Mouse (Mus musculus) small intestine, adult 2 months (tissue): ENCODE measurements around the gene Atp2b1. TPM values are rescaled to one million over a fixed set of nuclear protein-coding genes. Genes with fewer than 3 reads are reported as not detected.

Experiments used
- H3K27ac ChIP-seq: fragments of 200-500 bp; 2 replicates; pipeline ENCODE4 v1.5.1; 2012; ENCODE audit warnings: low read depth, low read length, control low read depth, inconsistent platforms; ENCODE audit not compliant: insufficient read depth
- H3K27me3 ChIP-seq: fragments of 200-500 bp; 2 replicates; pipeline ENCODE4 v1.6.1; 2012; ENCODE audit warnings: mild to moderate bottlenecking, moderate library complexity, low read length, inconsistent platforms; ENCODE audit not compliant: control insufficient read depth, insufficient read depth
- H3K36me3 ChIP-seq: fragments of 200-500 bp; 2 replicates; pipeline ENCODE4 v1.6.1; 2012; ENCODE audit warnings: mild to moderate bottlenecking, low read length, control low read depth, inconsistent platforms; ENCODE audit not compliant: control insufficient read depth, insufficient read depth
- H3K4me1 ChIP-seq: fragments of 200-500 bp; 2 replicates; pipeline ENCODE4 v1.6.1; 2012; ENCODE audit warnings: low read length, inconsistent platforms, mixed read lengths; ENCODE audit not compliant: control insufficient read depth, insufficient read depth, insufficient read length
- H3K4me3 ChIP-seq: fragments of 200-500 bp; 2 replicates; pipeline ENCODE4 v1.5.1; 2012; ENCODE audit warnings: low read depth, mild to moderate bottlenecking, control low read depth, inconsistent platforms, low read length, moderate library complexity
- CTCF ChIP-seq: fragments of 200-500 bp; IDR thresholded peaks from 2 replicates; pipeline ENCODE4 v1.5.1; 2012; ENCODE audit warnings: low read depth, mild to moderate bottlenecking, control low read depth, inconsistent platforms, low read length, moderate library complexity, mixed read lengths; ENCODE audit not compliant: insufficient replicate concordance, insufficient read length; ENCODE audit errors: extremely low read depth
- POLR2A ChIP-seq: fragments of 200-500 bp; IDR thresholded peaks from 2 replicates; pipeline ENCODE4 v1.6.1; 2012; ENCODE audit warnings: low read depth, mild to moderate bottlenecking, control low read depth, inconsistent platforms, low read length, moderate library complexity
- WGBS: fragments of 180-500 bp; shearing (Covaris S2); methylation state at CpG from one replicate; pipeline ENCODE4 v1.1.7; 2018; 5-methylcytosine and 5-hydroxymethylcytosine counted together
- polyA plus RNA-seq: library from polyadenylated mRNA; depleted of rRNA; stranded (reverse); fragments of >200 nt; gene quantifications from 2 replicates; pipeline ENCODE4 v1.2.3, GENCODE M21; 2012

The Atp2b1 gene
- polyA plus RNA-seq, 1 experiment, result 4.1 TPM

- no peaks in the 10 kb centered on the region for H3K27me3 ChIP-seq
- peaks cover 6% of the 10 kb centered on the region; the same call in 1 of the 2 replicates for H3K4me1 ChIP-seq
- 43% methylated on average over 5 of the region's 5 CpGs for WGBS
- H3K36me3 ChIP-seq, result no peaks in the 10 kb centered on the region
- H3K4me3 ChIP-seq, result no peak overlapping the region
- TF ChIP-seq CTCF (no peak), POLR2A (no peak)
- H3K27ac ChIP-seq, result no peak overlapping the region
Measured at GRCm38 (mm10) chr10:98960911-98961310, 46.7 kb downstream of the Atp2b1 start.

DNA sequence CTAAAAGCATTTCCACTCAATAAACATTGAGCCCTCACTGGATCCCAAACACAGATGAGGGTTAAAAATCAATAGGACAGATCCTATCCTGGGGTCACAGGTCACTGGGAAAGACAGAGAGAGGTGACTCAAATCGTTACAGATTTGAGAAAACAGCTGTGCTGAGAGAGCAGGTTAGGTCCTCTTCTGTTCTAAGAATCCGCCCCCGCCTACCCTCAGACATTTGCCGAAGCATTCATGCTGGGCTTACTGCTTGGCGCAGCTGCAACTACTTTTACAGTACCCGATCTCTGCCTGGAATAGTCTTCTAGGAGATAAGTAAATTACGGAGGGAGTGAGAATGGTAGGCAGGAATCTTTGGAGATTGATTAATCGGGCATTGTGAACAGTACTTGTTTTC is 47.9 kb downstream of the Atp2b1 start:
- Histone ChIP-seq H3K27ac (no peak overlapping the region), H3K36me3 (no peaks in the 10 kb centered on the region), H3K27me3 (no peaks in the 10 kb centered on the region), H3K4me1 (peaks cover 8% of the 10 kb centered on the region; the same call in 1 of the 2 replicates), H3K4me3 (no peak overlapping the region)
- WGBS, result 53% methylated on average over 8 of the region's 8 CpGs
- TF ChIP-seq POLR2A, result no peak
- TF ChIP-seq CTCF, result no peak

GRCm38 (mm10) chr10:98966407-98967215 is 52.4 kb downstream of the Atp2b1 start:
- Histone ChIP-seq H3K4me3 (no peak overlapping the region), H3K36me3 (peaks cover 9% of the 10 kb centered on the region), H3K27me3 (no peaks in the 10 kb centered on the region), H3K27ac (no peak overlapping the region), H3K4me1 (0 out of 2 replicates have a peak, but pooled peaks cover 7% of the 10 kb centered on the region)
- no peak for TF ChIP-seq CTCF
- no peak for TF ChIP-seq POLR2A
- WGBS, result 59% methylated on average over 13 of the region's 13 CpGs

GRCm38 (mm10) chr10:98967240-98967891 is 53.2 kb downstream of the Atp2b1 start:
- H3K27ac ChIP-seq, result no peak overlapping the region
- 91% methylated on average over 15 of the region's 15 CpGs for WGBS
- no peak for TF ChIP-seq POLR2A
- TF ChIP-seq CTCF, result no peak
- H3K4me1 ChIP-seq, result 0 out of 2 replicates have a peak, but pooled peaks cover 5% of the 10 kb centered on the region
- H3K27me3 ChIP-seq, result no peaks in the 10 kb centered on the region
- no peak overlapping the region for H3K4me3 ChIP-seq
- peaks cover 9% of the 10 kb centered on the region for H3K36me3 ChIP-seq

DNA sequence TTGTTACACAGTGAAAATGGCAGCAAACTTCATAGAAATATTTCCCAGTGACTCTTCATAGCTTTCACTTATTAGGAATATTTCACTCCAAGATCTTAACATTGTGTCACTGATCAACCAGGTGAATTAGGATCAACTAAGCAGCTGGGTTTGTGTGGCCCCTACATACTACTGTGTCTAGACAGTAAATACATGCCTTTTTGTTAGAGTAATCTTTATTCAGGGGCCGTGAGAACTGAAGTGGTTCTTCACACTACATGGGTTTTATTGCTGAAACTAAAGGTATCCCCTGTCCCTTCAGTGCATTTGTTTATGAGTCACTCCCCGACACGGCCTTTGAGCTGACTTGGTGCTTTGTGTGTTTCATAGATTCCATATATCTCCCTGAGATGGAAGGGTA is 56.7 kb downstream of the Atp2b1 start:
- no peak for TF ChIP-seq CTCF
- Histone ChIP-seq H3K36me3 (peaks cover 9% of the 10 kb centered on the region), H3K4me1 (peaks cover 16% of the 10 kb centered on the region; the same call in 1 of the 2 replicates), H3K27ac (no peak overlapping the region), H3K4me3 (no peak overlapping the region), H3K27me3 (no peaks in the 10 kb centered on the region)
- WGBS, result 89% methylated on average over 3 of the region's 3 CpGs

DNA sequence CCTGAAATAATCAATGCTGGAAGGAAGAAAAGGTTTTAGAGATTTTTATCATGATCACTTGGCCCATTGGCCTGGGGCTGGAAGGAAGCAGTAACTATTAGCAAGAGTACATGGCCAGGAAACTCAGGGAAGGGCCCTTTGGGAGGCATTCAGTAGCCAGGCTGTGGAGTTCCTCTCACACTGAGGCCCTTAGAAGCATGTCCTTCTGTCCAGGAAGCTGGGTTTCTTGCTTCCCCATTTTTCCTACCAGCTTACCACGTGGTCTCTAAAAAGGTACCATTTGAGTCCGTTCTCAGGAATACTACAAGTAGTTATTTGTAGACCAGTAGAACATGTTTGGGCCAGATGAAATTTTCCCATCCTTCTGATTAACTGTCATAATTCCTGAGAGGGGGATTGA is 58.2 kb downstream of the Atp2b1 start:
- Histone ChIP-seq H3K27me3 (no peaks in the 10 kb centered on the region), H3K4me3 (no peak overlapping the region), H3K27ac (no peak overlapping the region), H3K36me3 (peaks cover 9% of the 10 kb centered on the region), H3K4me1 (peaks cover 14% of the 10 kb centered on the region; the same call in 1 of the 2 replicates)
- TF ChIP-seq POLR2A, result no peak
- no peak for TF ChIP-seq CTCF
- 83% methylated on average over 2 of the region's 2 CpGs for WGBS
